Mouse (Mus musculus) neural tube, embryonic 14.5 days (tissue): ENCODE data around the gene Cdpf1. TPM values are rescaled to one million over a fixed set of nuclear protein-coding genes. Genes with fewer than 3 reads are reported as not detected.

Source experiments
- ATAC-seq: fragments of 200-750 bp; cut with Nextera tagmentation; 2 replicates; pipeline ENCODE4 v1.8.0; 2017; ENCODE audit warnings: low read depth, mild to moderate bottlenecking, moderate TSS enrichment, moderate library complexity
- H3K27ac ChIP-seq: fragments of 300-500 bp; sonication (generic); 2 replicates; pipeline ENCODE4 v1.5.1; 2014; ENCODE audit warnings: low read depth, mild to moderate bottlenecking, control low read depth, low read length, moderate library complexity, mixed read lengths
- H3K27me3 ChIP-seq: fragments of 300-500 bp; sonication (generic); 2 replicates; pipeline ENCODE4 v1.6.1; 2014; ENCODE audit warnings: low read length; ENCODE audit not compliant: control insufficient read depth, insufficient read depth
- H3K36me3 ChIP-seq: fragments of 300-500 bp; sonication (generic); 2 replicates; pipeline ENCODE4 v1.6.1; 2014; ENCODE audit warnings: low read length, mixed read lengths; ENCODE audit not compliant: control insufficient read depth, insufficient read depth
- H3K4me1 ChIP-seq: fragments of 300-500 bp; sonication (generic); 2 replicates; pipeline ENCODE4 v1.6.1; 2014; ENCODE audit warnings: low read length; ENCODE audit not compliant: control insufficient read depth, insufficient read depth
- H3K4me2 ChIP-seq: fragments of 300-500 bp; sonication (generic); 2 replicates; pipeline ENCODE4 v1.6.1; 2014; ENCODE audit warnings: mild to moderate bottlenecking, low read depth, low read length, control low read depth
- H3K4me3 ChIP-seq: fragments of 300-500 bp; sonication (generic); 2 replicates; pipeline ENCODE4 v1.5.1; 2014; ENCODE audit warnings: low read depth, low read length, control low read depth, mixed read lengths
- H3K9ac ChIP-seq: fragments of 300-500 bp; sonication (generic); replicated peaks from 2 replicates; pipeline ENCODE4 v1.6.1; 2014; ENCODE audit warnings: low read depth, mild to moderate bottlenecking, control low read depth, low read length, mixed read lengths
- H3K9me3 ChIP-seq: fragments of 300-500 bp; sonication (generic); 2 replicates; pipeline ENCODE4 v1.6.1; 2016; ENCODE audit warnings: low read length; ENCODE audit not compliant: control insufficient read depth
- WGBS: fragments of 180-500 bp; shearing (Covaris S2); extraction: QIAGEN DNeasy Blood & Tissue Kit; methylation state at CpG from one replicate; pipeline ENCODE4 v1.1.7; 2014; 5-methylcytosine and 5-hydroxymethylcytosine counted together
- polyA plus RNA-seq: library from polyadenylated mRNA; unstranded; fragments of >200 nt; fragmentation: Nextera tagmentation; extraction: Ambion mirVana; gene quantifications from 2 replicates; pipeline ENCODE4 v1.2.1, GENCODE M21; 2014

Gene Cdpf1
- polyA plus RNA-seq, 1 experiment from 2014 or later: 19.2 TPM

DNA sequence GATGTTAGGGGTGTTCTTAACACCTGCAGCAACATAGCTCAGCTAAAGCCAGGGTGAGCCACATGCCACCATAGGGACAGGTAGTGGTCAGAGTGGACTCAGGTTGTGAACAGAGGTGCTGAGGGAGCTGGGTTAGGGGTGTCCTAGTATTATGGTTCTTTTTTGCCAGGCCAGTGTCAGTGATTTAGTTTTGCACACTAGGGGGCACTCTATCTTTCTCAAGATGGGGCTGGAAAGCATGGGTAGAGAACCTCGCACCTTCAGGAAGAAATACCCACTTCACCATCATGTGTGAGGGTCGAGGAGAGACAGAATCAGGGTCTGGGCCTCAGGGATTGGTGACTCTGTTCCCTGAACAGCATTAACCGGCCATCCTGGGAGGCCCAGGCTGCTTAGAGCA, 23.8 kb upstream of the Cdpf1 start:
- Histone ChIP-seq H3K27ac (no peak overlapping the region), H3K36me3 (no peaks in the 10 kb centered on the region), H3K4me3 (no peak overlapping the region), H3K4me1 (peaks cover 6% of the 10 kb centered on the region), H3K27me3 (no peaks in the 10 kb centered on the region), H3K9ac (no peak overlapping the region), H3K9me3 (no peaks in the 10 kb centered on the region), H3K4me2 (no peak overlapping the region)
- WGBS: 65% methylated on average over 3 of the region's 3 CpGs
- no peak for ATAC-seq

DNA sequence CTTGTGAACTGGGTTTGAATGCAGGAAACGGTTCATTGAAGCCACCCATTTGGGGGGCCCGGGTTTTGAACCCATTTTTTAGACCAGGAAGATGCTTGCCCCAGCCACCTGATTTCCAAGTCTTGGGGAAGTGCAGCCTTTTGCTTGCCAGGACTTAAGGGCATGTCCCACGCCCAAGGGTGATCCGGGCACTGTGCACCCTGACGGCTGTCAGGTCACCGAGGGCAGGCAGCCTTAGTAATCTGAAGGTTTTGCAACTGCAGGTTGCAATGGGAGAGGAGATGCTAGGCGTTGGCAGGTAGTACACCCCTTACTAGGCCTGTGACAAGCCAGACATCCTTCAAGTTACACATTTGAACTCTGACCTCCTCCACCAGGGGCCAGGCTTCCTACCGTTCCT, 21.1 kb upstream of the Cdpf1 start:
- H3K9ac ChIP-seq: peak overlapping the region; percentile 75
- no peak overlapping the region for H3K27ac ChIP-seq
- H3K9me3 ChIP-seq: no peaks in the 10 kb centered on the region
- no peaks in the 10 kb centered on the region for H3K36me3 ChIP-seq
- H3K4me3 ChIP-seq: peak overlapping the region; percentile 60
- no peaks in the 10 kb centered on the region for H3K27me3 ChIP-seq
- 48% methylated on average over 8 of the region's 8 CpGs for WGBS
- peaks cover 6% of the 10 kb centered on the region for H3K4me1 ChIP-seq
- ATAC-seq: 0 out of 2 replicates have a peak, but pooled peaks have one; percentile 15
- peak overlapping the region; percentile 84 for H3K4me2 ChIP-seq

DNA sequence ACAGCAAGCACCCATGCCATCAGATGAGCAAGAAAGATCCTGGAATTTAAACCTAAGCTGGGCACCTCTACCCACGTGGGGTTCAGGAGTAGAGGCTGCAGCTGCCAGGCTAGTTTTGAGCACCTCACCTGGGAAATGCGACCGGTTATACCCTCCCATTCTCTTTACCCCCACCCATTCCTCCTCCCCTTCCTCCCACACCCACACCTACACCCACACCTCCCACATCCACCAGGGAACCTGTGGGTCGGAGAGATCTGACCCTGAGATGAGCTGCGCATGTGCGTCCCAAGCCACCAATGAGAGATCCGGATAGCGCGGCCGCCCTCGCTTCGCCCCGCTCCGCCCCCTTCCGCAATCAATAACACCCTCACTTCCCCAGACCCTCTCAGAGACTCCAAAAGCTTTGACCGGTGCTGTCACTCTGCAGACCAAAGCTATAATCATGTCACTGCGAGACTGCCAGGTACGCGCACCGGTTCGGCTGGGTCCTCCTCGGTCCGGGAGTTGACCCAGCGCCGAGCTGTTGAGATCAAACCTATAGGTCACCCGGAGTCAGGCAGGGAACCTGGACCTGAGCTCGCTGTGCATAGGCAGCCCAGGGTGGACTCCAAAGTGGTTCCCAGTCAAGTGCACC, 20.6 kb upstream of the Cdpf1 start, which contains the start of gene Ttc38:
TSS of gene Ttc38 (plus strand) at position 353 of the 637 bp plus-strand sequence.
- no peaks in the 10 kb centered on the region for H3K9me3 ChIP-seq
- 1% methylated on average over 27 of the region's 27 CpGs for WGBS
- peak within 1 kb of the TSS; percentile 75 for H3K9ac ChIP-seq
- peaks cover 6% of the 10 kb centered on the region for H3K4me1 ChIP-seq
- H3K4me2 ChIP-seq: peak within 1 kb of the TSS; percentile 84
- H3K36me3 ChIP-seq: no peaks in the 10 kb centered on the region
- H3K27ac ChIP-seq: no peak within 1 kb of the TSS
- H3K27me3 ChIP-seq: no peaks in the 10 kb centered on the region
- peak; percentile 94 for ATAC-seq
- peak within 1 kb of the TSS; percentile 60 for H3K4me3 ChIP-seq

DNA sequence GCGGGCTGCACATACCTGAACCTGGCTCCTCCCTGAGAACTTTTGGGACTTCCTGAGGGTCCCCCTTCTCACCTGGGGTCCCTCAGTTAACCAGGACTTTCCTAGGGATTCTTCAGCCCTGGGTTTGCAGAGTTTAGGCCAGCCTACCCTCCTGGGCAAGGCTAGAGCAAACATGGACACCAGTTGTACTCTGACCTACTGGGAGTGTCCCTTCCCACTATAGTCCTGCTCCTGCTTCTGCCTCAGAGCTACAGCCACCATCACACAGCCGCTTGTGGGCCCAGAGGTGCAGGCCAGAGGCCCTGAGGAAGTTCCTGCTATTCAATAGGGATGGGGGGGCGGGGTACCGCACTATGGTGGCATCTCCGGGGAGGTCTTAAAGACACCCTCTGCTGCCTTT, 18.0 kb upstream of the Cdpf1 start:
- ATAC-seq: no peak
- Histone ChIP-seq H3K27ac (no peak overlapping the region), H3K27me3 (no peaks in the 10 kb centered on the region), H3K9me3 (no peaks in the 10 kb centered on the region), H3K4me2 (no peak overlapping the region), H3K36me3 (no peaks in the 10 kb centered on the region), H3K4me3 (no peak overlapping the region), H3K9ac (no peak overlapping the region), H3K4me1 (peaks cover 6% of the 10 kb centered on the region)
- 78% methylated on average over 5 of the region's 5 CpGs for WGBS

DNA sequence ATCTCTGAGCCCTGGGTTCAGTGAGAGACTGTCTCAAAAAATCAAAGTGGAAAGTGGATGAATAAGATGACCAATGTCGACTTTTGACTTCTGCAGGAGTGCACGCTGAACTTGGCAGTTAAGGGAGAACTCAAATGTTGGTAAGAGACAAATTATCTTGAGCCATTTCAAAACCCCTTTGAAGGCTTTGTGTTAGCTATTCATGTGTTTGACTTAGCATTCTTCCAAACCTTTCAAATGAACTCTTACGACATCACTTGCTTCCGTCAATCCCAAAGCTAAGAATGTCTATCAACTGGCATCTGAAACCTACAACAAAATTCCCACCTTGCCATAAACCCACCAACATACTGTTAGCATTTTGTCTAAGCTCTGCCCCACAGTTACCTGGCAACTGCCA, 16.6 kb upstream of the Cdpf1 start:
- peaks cover 6% of the 10 kb centered on the region for H3K4me1 ChIP-seq
- H3K4me3 ChIP-seq: no peak overlapping the region
- no peaks in the 10 kb centered on the region for H3K9me3 ChIP-seq
- H3K27me3 ChIP-seq: no peaks in the 10 kb centered on the region
- ATAC-seq: no peak
- H3K36me3 ChIP-seq: no peaks in the 10 kb centered on the region
- H3K4me2 ChIP-seq: no peak overlapping the region
- H3K27ac ChIP-seq: no peak overlapping the region
- 83% methylated on average over 4 of the region's 4 CpGs for WGBS
- no peak overlapping the region for H3K9ac ChIP-seq

DNA sequence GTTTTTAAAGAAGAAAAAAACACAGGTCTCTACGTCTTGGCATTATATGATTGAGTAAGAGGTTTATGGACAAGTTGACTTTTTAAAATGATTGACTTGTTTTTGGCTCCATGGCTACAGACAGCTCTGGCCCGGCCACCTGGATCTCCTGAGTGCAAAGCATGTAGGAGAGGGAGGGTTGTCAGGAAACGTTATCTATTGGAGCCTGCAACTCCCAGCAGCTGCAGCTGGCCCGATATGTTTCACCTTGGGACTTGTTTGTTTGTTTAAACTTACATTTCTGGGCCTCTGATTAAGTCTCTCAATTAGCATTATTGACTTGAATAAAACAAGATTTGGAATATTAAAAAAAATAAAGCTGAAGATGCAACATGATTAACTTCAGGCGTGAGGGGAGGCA, 15.2 kb upstream of the Cdpf1 start:
- Histone ChIP-seq H3K4me3 (no peak overlapping the region), H3K36me3 (no peaks in the 10 kb centered on the region), H3K9me3 (no peaks in the 10 kb centered on the region), H3K9ac (no peak overlapping the region), H3K4me1 (no peaks in the 10 kb centered on the region), H3K4me2 (no peak overlapping the region), H3K27me3 (0 out of 2 replicates have a peak, but pooled peaks cover 4% of the 10 kb centered on the region), H3K27ac (no peak overlapping the region)
- no peak for ATAC-seq
- 82% methylated on average over 5 of the region's 5 CpGs for WGBS

DNA sequence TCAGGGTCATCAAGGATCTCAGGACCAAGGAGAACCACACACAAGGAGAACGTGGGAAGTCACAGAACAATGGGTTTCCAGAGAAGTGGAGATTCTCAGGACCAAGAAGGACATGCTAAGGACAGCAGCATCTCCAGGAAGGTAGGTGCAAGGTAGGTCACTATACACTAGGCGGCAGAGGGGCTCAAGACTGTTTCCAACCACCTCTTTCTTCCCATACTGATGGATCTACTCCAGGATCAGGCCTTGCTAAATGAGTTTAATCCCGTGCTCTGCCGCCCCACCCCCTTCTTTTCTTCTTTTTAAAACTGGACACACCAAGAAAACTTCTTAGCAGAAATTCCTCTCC, 10.5 kb upstream of the Cdpf1 start:
- no peaks in the 10 kb centered on the region for H3K9me3 ChIP-seq
- 17% methylated on average over 4 of the region's 4 CpGs for WGBS
- peak overlapping the region; percentile 39 for H3K4me3 ChIP-seq
- H3K4me2 ChIP-seq: peak overlapping the region; percentile 86
- H3K4me1 ChIP-seq: no peaks in the 10 kb centered on the region
- no peaks in the 10 kb centered on the region for H3K36me3 ChIP-seq
- peak overlapping the region; percentile 61; the same call in 1 of the 2 replicates for H3K9ac ChIP-seq
- no peak for ATAC-seq
- H3K27ac ChIP-seq: no peak overlapping the region
- peaks cover 11% of the 10 kb centered on the region for H3K27me3 ChIP-seq

DNA sequence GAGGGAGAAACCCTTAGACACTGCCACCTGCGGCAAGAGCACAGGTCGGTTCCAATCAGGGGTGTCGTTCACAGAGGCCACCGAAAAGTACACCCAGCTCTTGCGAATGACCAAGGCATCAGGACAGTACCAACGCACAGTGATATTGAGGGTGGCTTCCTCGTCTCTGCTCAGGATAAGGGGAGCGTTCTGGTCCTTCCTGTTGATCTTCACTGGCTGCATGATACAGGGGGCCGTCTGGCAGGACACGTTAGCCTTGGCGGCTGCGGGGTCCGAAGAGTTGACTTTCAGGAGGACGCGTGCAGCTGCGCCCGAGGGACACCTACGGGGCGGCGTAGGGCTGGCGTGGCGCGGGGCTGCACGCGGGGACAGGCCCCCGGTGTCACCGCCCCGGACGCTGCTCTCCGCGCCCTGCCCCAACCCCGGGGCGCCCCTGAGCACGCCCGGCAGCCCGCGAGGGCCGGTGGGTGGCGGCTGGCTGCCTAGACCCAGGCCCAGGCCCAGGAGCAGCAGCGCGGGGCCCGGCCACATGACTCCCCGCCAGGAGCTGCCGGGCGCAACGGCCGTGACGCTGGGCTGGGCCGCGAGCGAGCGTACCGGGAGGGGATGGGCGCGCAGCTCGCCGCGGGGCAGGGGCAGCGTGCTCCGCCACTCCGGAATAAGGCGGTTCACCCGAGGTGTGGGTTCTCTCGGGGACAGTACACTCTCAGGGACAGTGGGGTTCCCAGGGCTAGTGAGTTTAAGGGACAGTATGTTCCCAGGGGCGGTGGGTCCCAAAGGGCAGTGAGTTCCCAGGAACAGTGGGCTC, 9.9 kb upstream of the Cdpf1 start, which contains the start of gene Pkdrej:
TSS of gene Pkdrej (minus strand) at position 532 of the 808 bp plus-strand sequence.
- H3K36me3 ChIP-seq: no peaks in the 10 kb centered on the region
- H3K4me3 ChIP-seq: peak within 1 kb of the TSS; percentile 39
- WGBS: 2% methylated on average over 65 of the region's 65 CpGs
- peak within 1 kb of the TSS; percentile 86 for H3K4me2 ChIP-seq
- no peaks in the 10 kb centered on the region for H3K9me3 ChIP-seq
- H3K9ac ChIP-seq: peak within 1 kb of the TSS; percentile 61
- H3K27ac ChIP-seq: no peak within 1 kb of the TSS
- peaks cover 11% of the 10 kb centered on the region for H3K27me3 ChIP-seq
- peak; percentile 68 for ATAC-seq
- no peaks in the 10 kb centered on the region for H3K4me1 ChIP-seq

DNA sequence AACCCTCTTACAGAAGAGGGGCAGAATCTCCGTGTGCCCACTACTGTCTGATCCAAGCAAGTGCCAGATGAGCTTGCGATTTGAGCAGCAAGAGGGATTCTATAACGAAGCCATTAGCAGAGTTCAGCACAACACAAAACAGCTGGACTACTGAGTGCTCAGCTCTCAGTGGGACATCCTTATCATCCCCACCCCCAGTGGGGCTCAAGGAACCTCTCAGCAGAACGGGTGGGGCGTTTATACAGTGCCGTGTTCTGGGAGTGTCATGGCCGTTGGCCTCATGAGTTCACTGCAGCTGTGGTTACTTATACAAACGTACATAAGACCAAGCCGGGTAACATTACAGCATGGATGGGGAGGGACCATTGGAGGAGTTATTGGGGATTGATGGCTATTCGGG, 1.9 kb upstream of the Cdpf1 start:
- no peaks in the 10 kb centered on the region for H3K9me3 ChIP-seq
- H3K4me2 ChIP-seq: no peak overlapping the region
- H3K27me3 ChIP-seq: no peaks in the 10 kb centered on the region
- no peak overlapping the region for H3K27ac ChIP-seq
- 71% methylated on average over 10 of the region's 10 CpGs for WGBS
- no peak for ATAC-seq
- no peak overlapping the region for H3K9ac ChIP-seq
- H3K36me3 ChIP-seq: no peaks in the 10 kb centered on the region
- peaks cover 4% of the 10 kb centered on the region; the same call in 1 of the 2 replicates for H3K4me1 ChIP-seq
- H3K4me3 ChIP-seq: no peak overlapping the region
